Mouse (Mus musculus) cerebellum, postnatal 14 days (tissue): ENCODE results near the gene Srsf1.
"Not testable (repeated sequence)": the region's sequence is repeated elsewhere in the genome, so short reads cannot be mapped to it uniquely, and the experiment has no call there.

Source experiments
- DNase-seq, 2 experiments: peaks; one replicate each; pipeline ENCODE4 v3.0.0; 2021; ENCODE audit warnings: mixed read lengths in 2 of 2

Gene Srsf1

GRCm38 (mm10) chr11:88044314-88044713 is 2.9 kb upstream of the Srsf1 start:
- no peak for DNase-seq

DNA sequence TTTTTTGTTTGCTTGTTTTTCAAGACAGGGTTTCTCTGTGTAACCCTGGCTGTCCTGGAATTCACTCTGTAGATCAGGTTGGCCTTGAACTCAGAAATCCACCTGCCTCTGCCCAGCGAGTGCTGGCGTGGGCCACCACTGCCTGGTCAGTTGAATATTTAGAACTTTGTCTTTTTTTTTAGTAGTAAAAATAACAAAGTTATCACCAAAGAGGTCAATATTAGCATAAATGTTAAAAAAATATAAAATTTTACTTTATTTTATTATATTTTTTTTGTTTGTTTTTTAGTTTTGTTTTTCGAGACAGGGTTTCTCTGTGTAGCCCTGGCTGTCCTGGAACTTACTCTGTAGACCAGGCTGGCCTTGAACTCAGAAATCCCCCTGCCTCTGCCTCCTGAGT is 2.0 kb upstream of the Srsf1 start:
- not testable (repeated sequence) for DNase-seq

- DNase-seq, result no peak
Measured at GRCm38 (mm10) chr11:88045878-88046277, 1.3 kb upstream of the Srsf1 start.

GRCm38 (mm10) chr11:88046323-88046937 is 743 bp upstream of the Srsf1 start:
- DNase-seq, result peak in 1 of 2 experiments; percentile 35

GRCm38 (mm10) chr11:88047871-88048531 is 828 bp downstream of the Srsf1 start:
- DNase-seq, result peak; percentile 82

- DNase-seq, result no peak
Measured at GRCm38 (mm10) chr11:88048961-88049670, 1.9 kb downstream of the Srsf1 start.

- no peak for DNase-seq
Measured at GRCm38 (mm10) chr11:88049732-88050131, 2.6 kb downstream of the Srsf1 start.

DNA sequence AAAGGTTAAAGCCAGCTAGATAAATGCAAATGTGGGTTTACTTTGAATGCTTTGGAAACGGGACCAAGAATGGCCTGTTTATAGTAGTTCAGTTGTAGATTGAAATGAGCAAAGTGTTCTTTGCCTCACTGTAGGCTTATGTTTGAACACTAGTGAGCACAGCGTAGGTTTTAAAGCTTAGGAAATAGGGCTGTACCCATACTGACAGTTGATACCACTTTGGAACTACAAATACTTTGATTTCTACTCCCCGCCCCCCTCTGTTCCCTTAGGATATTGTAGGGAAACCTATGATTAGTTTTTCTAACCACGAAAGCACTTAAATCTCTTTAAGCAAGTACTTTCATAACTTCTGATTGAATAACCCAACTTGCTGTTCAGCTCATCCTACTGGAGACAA is 5.5 kb downstream of the Srsf1 start:
- no peak for DNase-seq

DNA sequence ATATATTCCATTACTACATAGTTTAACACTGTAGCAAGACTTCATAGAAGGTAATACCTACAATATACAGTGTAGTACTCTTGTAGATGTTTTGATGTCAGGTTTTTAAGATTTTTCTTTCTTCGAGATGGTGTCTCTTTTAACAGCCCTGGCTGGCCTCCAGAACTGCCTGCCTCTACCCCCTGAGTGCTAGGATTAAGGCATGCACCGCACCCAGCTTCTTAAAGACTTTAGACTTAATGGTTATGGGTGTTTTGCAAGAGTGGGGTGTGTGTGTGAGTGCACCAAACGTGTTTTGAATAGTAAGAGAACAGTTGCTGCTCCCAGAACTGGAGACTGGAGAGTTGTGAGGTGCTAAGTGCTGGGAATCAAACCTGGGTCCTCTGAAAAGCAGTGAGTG is 6.6 kb downstream of the Srsf1 start:
- DNase-seq, result peak in 1 of 2 experiments; percentile 30

GRCm38 (mm10) chr11:88054589-88054988 is 7.4 kb downstream of the Srsf1 start:
- DNase-seq, result peak; percentile 69 to 71

GRCm38 (mm10) chr11:88055777-88056176 is 8.6 kb downstream of the Srsf1 start:
- no peak for DNase-seq

DNA sequence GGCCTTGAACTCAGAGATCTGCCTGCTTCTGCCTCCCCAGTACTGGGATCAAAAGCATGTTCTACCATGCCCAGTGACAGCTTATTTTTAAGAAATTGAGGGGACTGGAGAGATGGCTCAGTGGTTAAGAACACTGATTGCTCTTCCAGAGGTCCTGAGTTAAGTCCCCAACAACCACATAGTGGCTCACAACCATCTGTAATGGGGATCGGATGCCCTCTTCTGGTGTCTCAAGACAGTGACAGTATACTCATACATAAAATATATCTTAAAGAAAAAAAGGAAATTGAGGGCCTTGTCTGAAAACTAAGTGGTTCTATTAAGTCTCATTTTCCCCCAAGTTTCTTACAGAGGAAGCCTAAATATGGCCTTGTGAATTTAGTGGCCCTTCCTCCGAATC is 10.6 kb downstream of the Srsf1 start:
- DNase-seq, result no peak

DNA sequence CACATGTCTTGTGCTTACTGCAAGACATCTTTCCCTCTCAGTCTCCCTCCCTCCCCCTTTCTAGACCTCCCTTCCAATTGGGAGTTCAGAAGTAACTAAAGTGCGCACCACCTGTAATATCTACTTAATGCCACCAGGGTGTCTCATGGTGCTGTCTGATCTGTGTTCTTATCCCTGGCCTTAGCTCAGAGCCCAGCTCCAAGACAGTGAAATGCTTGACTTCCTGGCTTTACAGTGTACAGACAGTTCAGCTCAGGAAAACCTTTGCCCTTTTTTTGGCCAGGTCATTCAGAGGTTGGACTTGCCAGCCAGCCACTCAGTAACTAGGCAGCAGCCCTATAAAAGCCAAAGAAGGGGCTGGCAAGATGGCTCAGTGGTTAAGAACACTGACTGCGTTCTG is 12.0 kb downstream of the Srsf1 start:
- DNase-seq, result peak; percentile 47 to 65

DNA sequence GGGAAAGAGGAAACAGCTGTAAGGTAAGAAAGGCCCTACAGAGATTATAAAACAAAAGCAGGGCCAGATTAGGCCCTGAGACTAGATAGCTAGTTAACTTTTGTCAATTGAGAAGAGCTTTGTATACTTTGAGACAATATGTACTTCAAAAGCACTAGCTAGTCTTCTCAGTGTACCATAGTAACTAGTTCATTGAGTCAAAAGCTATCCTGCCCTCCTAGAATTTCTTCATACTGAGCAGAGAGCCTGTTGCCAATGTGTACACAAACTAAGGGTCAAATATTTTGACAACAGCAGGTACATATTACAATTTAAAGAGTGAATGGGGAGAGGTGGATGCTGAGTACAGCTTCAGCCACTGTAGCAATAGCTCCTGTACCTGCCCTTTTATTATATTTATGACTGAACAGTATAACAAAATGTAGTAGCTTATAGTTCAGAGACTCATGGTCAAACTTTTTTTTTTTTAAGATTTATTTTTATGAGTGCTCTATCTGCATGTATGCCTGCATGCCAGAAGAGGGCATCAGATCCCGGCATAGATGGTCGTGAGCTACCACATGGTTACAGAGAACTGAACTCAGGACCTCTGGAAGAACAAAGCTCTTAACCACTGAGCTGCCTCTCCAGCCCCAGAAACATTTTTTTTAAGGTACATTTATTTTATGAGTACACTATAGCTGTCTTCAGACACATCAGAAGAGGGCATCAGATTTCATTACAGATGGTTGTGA is 14.9 kb downstream of the Srsf1 start:
- DNase-seq, result no peak

DNA sequence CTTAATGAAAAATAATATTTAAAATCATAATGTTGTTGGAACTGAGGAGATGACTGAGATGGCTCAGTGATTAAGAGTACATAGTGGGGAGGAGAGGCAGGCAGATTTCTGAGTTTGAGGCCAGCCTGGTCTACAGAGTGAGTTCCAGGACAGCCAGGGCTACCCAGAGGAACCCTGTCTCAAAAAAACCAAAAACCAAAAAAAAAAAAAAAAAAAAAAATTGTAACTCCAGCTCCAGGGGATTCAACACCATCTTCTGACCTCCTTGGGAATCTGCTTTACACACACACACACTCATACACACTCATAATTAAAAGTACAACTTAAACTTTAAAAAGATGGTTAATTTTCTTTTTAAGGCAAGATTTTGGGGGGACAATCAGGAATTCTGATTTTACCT is 18.6 kb downstream of the Srsf1 start:
- DNase-seq, result no peak

GRCm38 (mm10) chr11:88067191-88067585 is 20.0 kb downstream of the Srsf1 start:
- DNase-seq, result peak in 1 of 2 experiments; percentile 42

- peak; percentile 83 for DNase-seq
Measured at GRCm38 (mm10) chr11:88067586-88068410, 20.6 kb downstream of the Srsf1 start, which contains the start of gene Vezf1. Gene Vezf1 (plus strand): TSS chr11:88068279.

- peak; percentile 54 to 62 for DNase-seq
Measured at GRCm38 (mm10) chr11:88068411-88069245, 21.5 kb downstream of the Srsf1 start.

- DNase-seq, result no peak
Measured at GRCm38 (mm10) chr11:88069246-88069570, 22.0 kb downstream of the Srsf1 start.

DNA sequence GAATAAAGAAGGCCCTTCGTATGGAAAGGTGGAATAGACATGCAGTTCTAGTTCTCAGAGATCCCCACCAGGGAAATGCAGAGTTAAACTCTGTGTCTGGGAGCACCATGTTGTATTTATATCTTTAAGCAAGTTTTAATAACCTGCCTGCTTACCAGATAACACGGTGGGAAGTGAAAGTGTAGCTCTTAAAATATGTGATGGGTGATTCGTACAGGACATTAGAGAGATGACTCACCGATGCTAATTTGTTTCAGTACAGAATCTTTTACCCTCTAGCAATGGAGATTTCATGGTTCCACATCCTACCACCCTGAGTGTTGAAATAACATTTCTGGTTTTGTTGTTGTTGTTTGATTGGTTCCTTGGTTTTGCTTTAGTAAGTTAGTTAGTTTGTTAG is 23.2 kb downstream of the Srsf1 start:
- no peak for DNase-seq

- no peak for DNase-seq
Measured at GRCm38 (mm10) chr11:88071113-88071512, 23.9 kb downstream of the Srsf1 start.
